Mouse (Mus musculus): Measurements from ENCODE around the gene Nav2.

Nav2 gene

DNA sequence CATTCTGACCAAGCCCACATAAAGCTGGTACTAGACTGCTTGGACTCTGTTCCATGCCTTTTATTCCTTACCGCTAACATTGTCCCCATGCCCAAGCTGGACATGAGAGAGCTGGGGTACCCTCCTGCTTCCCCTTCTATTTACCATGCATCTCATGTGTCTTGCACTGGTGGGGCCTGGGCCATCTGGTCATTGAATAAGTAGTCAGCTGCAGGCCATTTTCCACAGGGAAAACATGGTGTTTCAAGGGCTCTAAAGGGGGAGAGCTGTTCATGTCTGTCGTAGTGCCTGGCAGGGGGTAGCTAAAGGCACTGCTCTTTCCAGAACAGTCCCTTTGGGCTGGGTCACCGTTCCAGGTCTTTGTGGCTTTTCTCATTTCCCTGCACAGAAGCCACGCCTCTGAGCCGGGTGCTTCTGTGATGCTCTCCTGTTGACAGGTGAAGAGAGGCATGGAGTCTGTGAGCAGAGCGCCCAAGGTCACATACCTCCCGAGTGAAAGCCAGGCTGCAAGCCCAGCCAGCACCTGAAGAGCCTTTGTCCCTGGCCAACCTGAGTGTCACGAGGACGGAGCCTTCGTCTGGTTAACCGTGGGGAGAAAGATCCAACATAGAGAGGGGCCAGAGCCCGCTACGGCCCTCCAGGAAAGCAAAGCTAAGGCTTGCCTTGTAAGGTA lies 348.9 kb downstream of the Nav2 start:
- no peak for DNase-seq

DNA sequence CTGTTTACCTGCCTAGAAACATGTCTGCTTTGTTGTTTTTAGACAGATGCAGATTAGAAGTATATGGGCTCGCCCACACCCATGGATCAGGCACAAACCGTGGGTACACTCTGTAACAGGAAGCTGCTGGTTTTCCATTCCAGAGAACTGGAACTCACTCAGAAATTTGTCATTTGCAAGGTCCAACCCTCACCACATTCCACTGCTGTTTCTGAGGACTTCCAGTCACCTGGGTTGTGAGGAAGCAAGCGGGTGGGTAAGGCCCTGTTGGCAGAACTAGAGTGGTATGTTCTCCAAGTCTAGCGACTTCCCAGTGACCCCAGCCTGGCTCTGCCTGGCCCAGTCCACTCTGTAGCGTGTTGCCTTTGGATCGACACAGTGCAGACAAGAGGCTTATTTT lies 349.6 kb downstream of the Nav2 start:
- DNase-seq, result no peak

DNA sequence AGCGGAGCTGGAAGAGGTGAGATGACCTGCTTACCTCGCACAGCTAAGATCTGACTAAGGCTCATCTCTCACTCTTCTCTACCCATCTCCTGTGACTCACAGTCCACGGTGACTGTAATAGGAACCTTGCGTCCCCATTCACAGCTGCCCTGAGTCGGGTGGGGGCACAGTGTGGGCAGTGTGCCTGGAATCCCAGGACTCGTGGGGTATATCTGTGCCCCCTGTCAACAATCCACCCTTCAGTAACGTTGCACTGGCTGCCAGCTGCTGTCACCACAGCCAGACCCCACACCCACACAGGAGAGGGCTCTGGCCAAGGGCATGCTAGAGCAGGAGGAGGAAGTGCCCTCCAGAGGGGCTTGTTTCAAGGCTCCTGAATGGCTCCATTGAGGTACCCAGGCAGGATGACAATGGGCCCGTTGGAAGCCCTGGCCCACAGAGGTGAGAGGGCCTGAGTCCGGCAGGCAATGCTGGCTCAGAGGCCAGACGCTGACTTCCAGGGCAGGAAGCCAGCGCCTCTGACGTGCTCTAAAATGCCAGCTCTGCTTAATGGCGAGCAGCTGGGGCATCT lies 353.5 kb downstream of the Nav2 start:
- peak; percentile 56 for DNase-seq

- peak; percentile 66 for DNase-seq
Observed at GRCm38 (mm10) chr7:49266422-49266821, 357.9 kb downstream of the Nav2 start.

GRCm38 (mm10) chr7:49267621-49268325 lies 359.3 kb downstream of the Nav2 start:
- DNase-seq, result peak; percentile 79

GRCm38 (mm10) chr7:49268401-49268921 lies 359.9 kb downstream of the Nav2 start:
- no peak for DNase-seq

GRCm38 (mm10) chr7:49270855-49271254 lies 362.3 kb downstream of the Nav2 start:
- no peak for DNase-seq

- DNase-seq, result peak; percentile 81
Observed at GRCm38 (mm10) chr7:49272445-49273439, 364.2 kb downstream of the Nav2 start.

DNA sequence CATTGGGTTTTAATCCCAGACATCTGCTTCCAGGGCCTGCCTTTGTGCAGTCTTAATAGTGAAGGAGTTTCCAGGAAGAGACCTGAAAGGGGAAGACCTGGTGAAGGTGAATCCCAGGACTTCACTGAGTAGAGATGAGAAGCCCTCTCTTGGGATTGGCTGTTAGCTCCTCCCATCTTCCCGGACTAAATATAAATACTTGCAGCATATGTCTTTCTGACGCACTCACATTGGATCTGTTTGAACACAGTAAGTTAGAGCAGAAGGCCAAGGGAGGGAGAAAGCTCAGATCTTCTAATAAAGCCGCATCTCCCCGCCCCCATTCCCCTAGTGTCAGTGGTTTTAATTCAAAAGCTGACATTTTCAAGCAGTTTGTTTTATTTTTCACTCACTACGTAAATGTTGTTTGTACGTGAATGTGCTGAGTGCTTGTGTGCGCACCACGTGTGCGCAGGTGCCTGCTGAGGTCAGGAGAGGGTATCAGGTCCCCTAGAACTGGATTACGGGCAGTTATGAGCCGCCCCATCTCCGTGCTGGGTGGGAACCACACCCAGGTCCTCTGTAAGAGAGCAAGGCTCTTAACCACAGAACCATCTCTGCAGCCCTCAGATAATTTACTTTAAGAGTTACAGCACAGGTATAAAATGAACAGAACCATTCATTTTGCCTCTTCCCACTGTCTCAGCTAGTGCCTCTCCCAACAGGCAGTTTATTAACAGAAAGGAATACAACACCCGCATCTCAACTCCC lies 365.6 kb downstream of the Nav2 start:
- DNase-seq, result no peak

GRCm38 (mm10) chr7:49274676-49275075 lies 366.2 kb downstream of the Nav2 start:
- DNase-seq, result peak; percentile 53

GRCm38 (mm10) chr7:49276163-49276562 lies 367.6 kb downstream of the Nav2 start:
- no peak for DNase-seq

GRCm38 (mm10) chr7:49277685-49278084 lies 369.2 kb downstream of the Nav2 start:
- no peak for DNase-seq

- DNase-seq, result no peak
Observed at GRCm38 (mm10) chr7:49278531-49278930, 370.0 kb downstream of the Nav2 start.

GRCm38 (mm10) chr7:49280427-49280826 lies 371.9 kb downstream of the Nav2 start:
- DNase-seq, result no peak

GRCm38 (mm10) chr7:49282446-49282845 lies 373.9 kb downstream of the Nav2 start:
- no peak for DNase-seq

GRCm38 (mm10) chr7:49283507-49284361 lies 375.2 kb downstream of the Nav2 start:
- no peak for DNase-seq

- DNase-seq, result no peak
Observed at GRCm38 (mm10) chr7:49288186-49288585, 379.7 kb downstream of the Nav2 start.

GRCm38 (mm10) chr7:49290308-49290707 lies 381.8 kb downstream of the Nav2 start:
- no peak for DNase-seq

DNA sequence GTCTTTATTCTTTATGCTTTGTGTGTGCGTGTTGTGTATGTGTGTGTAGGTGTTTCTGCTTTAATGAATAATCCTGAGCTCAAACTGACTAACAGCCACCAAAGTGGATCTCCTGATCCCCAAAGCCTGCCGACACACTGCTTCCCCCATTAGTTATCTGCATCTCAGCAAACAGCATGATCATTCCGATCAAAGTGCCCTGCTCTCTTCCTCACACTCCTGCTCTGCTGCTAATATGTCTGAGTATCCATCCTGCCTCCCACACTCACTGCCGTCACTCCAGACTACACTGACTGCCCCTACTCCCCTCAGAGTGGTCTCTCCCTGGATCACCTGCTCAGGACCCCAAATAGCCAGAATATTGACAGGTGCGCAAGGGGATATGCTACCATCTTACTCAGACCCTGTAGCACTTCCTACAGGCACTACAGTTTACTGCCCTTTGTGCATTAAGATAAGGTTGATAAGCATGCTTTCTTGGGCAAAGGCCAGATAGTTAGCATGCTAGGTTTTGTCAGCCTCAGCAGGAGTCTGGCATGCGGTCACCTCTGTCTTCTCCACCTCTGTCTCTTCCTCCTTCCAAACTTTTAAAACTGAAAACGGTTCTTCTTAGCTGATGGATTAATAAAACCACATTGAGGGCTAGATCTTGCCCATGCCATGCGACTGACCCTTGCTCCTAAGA lies 382.8 kb downstream of the Nav2 start:
- DNase-seq, result no peak

GRCm38 (mm10) chr7:49297148-49297547 lies 388.6 kb downstream of the Nav2 start:
- no peak for DNase-seq

Measured in cerebellum, adult 11 months (tissue).